Comparison of ENCODE assay signal across 14 mouse cellular contexts in the genomic region with DNA sequence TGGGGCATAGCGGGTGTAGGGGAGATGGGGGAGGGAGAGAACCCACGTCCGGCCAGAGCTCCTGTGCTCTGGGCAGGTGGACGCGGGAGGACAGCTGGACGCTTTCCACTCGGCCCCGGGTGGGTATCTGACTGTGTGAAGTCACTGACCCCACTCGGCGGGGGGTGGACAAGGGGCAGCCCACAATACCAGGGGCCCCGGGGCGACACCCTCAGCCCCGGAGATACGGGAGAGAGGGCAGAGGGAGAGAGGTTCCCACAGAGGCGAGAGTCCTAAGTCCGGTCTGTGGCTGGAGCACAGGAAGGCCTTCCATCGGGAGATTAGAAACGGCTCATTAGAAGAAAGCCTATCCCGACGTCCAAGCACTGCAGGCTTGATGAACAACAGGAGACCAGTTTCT.
"Had no signal": no experiment of that assay in that cellular context is flagged by ENCODE, and none has a peak within 500 bp of the region (broad histone marks: within the 10 kb centered on the region; RNA-seq: fewer than 3 reads in every experiment).

No protein-coding gene starts in this region.

- H3K4me2 ChIP-seq: limb, embryonic 15.5 days; liver, embryonic 12.5 days; lung, embryonic 14.5 days; midbrain, embryonic 15.5 days had no signal

- H3K4me1 ChIP-seq: liver, embryonic 12.5 days had no signal

- H3K9me3 ChIP-seq: limb, embryonic 15.5 days; liver, embryonic 12.5 days; midbrain, embryonic 10.5 days; midbrain, embryonic 15.5 days had no signal

- H3K36me3 ChIP-seq: limb, embryonic 15.5 days; liver, embryonic 12.5 days; midbrain, embryonic 10.5 days; midbrain, embryonic 15.5 days had no signal

- H3K9ac ChIP-seq: limb, embryonic 15.5 days; liver, embryonic 12.5 days; lung, embryonic 14.5 days; midbrain, embryonic 15.5 days had no signal

- H3K27ac ChIP-seq: limb, embryonic 15.5 days; liver, embryonic 12.5 days; midbrain, embryonic 10.5 days; midbrain, embryonic 15.5 days had no signal

- H3K4me3 ChIP-seq: limb, embryonic 15.5 days; liver, embryonic 12.5 days; midbrain, embryonic 10.5 days; midbrain, embryonic 15.5 days had no signal

- ATAC-seq: liver, embryonic 12.5 days had no signal

- DNase-seq: kidney, adult 11 months; kidney, adult 9 months; kidney, postnatal 14 days; lung, embryonic 14.5 days; lung, postnatal 10 days; lung, postnatal 4 days; right cerebral cortex, postnatal 4 days; spleen, adult 18-20 months; thymus, adult 18-20 months; thymus, postnatal 14 days had no signal
